Mouse (Mus musculus) testis, adult 2 months (tissue): ENCODE measurements at regions not wholly inside any gene's neighbourhood (a gene's known extent, or its start where the extent isn't known, plus 50 kb on each side); places are given as distances from the start of the nearest gene placed in this dataset.

Experiments
- CTCF ChIP-seq: fragments of 200-500 bp; IDR thresholded peaks from 2 replicates; pipeline ENCODE4 v1.5.1; 2012; ENCODE audit warnings: low read depth, mild to moderate bottlenecking, inconsistent platforms, low read length, moderate library complexity; ENCODE audit not compliant: control insufficient read depth, insufficient read depth, insufficient replicate concordance
- POLR2A ChIP-seq: fragments of 200-500 bp; IDR thresholded peaks from 2 replicates; pipeline ENCODE4 v1.6.1; 2012; ENCODE audit warnings: low read depth, mild to moderate bottlenecking, inconsistent platforms, low read length, moderate library complexity; ENCODE audit not compliant: control insufficient read depth

- TF ChIP-seq CTCF, result no peak
- no peak for TF ChIP-seq POLR2A
Measured at GRCm38 (mm10) chr13:59188431-59188830, 382.1 kb downstream of the Ntrk2 start.
